Mouse (Mus musculus): ENCODE measurements around the gene Phldb2.

Gene Phldb2

GRCm38 (mm10) chr16:45798591-45798990, 154.8 kb downstream of the Phldb2 start:
- in situ Hi-C loops (cut with MboI, MseI) = no loop called here

DNA sequence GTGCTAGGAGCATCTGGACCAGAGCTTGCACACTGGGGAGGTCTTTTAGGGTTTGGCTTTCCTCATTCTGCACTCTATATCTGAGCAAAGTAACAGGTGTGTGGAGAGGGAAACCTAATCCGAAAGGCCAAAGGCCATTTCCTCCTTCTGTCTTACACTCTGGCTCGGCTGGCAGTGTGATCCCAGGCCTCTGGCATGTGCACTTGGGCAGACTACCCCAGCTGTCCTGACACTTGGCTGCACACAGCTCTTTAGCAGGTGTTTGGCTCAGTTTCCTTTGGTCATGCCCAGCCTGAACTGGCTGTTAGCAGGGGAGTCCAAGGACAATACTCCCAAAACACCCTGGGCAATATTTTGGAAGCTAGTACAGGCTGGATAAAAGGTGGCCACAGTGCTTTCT, 156.6 kb downstream of the Phldb2 start:
- in situ Hi-C loops (cut with MboI, MseI) = no loop called here

- in situ Hi-C loops (cut with MboI, MseI) = no loop called here
Observed at GRCm38 (mm10) chr16:45795188-45795693, 158.2 kb downstream of the Phldb2 start.

- in situ Hi-C loops (cut with MboI, MseI) = no loop called here
Observed at GRCm38 (mm10) chr16:45792781-45793180, 160.6 kb downstream of the Phldb2 start.

- in situ Hi-C loops (cut with MboI, MseI) = no loop called here
Observed at GRCm38 (mm10) chr16:45791286-45791685, 162.1 kb downstream of the Phldb2 start.

DNA sequence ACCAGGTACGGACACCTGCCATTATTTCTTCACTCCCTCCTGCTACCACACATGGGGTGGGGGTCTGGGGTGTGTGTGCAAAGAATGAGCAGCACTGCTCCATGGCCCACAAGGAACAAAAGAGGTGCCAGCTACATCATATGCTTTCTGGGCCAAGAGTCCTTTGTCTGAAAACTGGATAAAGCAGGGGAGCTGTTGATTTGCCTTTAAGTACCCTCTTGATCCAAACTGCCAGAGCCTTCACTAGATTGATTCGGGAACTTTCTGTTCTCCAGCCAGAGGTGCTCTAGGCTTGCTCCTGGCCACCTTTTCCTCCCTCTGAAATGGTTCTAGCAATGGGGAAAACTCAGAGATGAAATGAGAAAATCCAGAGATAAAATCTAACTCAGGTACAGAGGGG, 164.1 kb downstream of the Phldb2 start:
- in situ Hi-C loops (cut with MboI, MseI) = no loop called here

DNA sequence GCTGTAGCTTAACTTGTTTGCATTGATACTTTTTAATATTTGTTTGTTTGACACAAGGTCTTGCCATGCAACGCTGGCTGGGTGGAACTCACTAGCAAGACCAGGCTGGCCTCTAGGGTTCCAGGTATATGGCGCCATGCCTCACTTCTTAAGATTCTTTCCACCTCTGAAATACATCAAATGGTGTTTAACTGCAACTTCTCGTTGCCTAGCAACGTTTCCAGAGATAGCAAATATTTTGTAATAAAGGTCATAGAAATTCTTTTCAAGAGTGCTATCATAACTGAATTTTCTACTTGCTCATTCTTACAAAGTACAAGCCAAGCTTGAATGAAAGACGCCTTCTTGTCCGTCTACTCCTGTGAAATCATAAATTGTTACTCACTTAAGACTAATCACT, 165.7 kb downstream of the Phldb2 start:
- in situ Hi-C loops (cut with MboI, MseI) = no loop called here

DNA sequence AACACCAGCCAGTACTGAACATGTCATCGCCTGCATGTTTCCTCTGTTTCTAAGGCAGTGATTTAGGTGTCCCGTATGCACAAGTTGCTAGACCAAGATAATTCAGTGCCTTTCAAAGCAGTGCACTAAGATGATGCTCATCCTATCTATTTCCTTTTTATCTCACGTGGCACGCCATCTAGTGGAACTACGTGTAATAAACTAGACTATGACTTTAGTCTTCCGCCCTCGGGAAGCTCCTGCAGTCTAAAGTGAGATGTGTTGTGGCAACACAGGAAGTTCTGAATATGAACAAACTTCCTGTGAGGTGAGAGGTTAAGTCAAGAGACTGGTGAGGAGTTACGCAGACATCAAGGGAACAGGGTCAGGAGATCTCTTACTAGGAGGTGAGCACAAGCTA, 166.8 kb downstream of the Phldb2 start:
- in situ Hi-C loops (cut with MboI, MseI) = no loop called here

GRCm38 (mm10) chr16:45780001-45780400, 173.4 kb downstream of the Phldb2 start:
- in situ Hi-C loops (cut with MboI, MseI) = no loop called here

- in situ Hi-C loops (cut with MboI, MseI) = loop anchor here (25.0 kb wide), 1 partner anchor 187 kb away; the partner anchor contains the start of gene Phldb2
Observed at GRCm38 (mm10) chr16:45774813-45775212, 178.6 kb downstream of the Phldb2 start.

DNA sequence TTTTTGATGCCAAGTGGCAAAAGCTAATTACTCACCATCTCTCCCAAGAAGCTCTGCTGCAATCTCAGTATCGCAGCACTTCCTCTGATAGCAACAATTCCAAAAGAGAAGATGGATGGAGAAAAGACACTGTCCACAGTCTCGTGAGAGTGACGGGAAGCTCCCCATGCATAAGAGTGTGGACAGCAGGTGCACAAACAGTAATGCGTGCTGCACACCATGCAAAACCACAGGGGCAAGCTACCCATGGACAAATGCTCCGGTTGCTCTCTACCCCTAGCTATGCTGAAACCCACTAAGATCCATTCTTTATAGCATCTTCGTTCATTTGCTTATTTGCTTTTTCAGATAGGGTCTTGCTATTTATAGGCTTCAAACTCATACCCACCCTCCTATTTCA, 182.5 kb downstream of the Phldb2 start:
- in situ Hi-C loops (cut with MboI, MseI) = loop anchor here (25.0 kb wide), 1 partner anchor 191 kb away; the partner anchor contains the start of gene Phldb2

DNA sequence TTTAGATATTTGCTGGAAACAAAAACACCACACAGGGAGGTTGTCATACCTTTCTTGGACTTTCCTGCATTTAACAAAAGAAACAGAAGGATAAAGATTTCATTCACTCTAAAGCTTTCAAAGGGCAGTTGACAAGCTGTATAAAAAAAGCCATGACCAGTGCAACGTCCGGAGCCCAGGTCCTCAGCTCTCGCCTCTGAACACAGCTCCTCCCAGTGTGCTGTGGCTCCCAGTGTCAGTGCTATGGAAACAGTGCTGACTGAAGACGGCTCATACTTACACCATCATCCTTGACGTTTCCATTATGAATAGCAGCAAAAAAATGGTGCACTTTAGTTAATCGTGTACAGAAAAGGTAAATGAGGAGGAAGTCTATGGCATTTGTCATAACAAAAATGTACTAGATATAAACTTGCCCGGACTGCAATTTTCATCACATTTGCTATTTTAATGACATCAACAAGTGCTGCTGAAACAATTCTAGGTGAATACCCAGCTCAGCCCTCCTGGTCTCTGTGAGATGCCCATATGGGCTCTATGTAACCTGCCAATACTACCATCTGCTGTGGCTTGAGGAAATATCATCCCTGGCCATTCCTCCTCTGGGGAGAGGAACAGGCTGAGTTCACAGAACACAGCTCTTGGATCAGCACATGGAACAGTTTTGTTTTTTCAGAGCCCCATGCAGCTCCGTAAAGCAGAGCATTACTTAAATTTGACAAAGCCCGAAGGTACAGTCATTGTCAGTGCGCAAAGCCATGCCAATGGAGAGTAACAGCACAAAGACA, 185.4 kb downstream of the Phldb2 start:
- in situ Hi-C loops (cut with MboI, MseI) = loop anchor here (25.0 kb wide), 1 partner anchor 194 kb away; the partner anchor contains the start of gene Phldb2

DNA sequence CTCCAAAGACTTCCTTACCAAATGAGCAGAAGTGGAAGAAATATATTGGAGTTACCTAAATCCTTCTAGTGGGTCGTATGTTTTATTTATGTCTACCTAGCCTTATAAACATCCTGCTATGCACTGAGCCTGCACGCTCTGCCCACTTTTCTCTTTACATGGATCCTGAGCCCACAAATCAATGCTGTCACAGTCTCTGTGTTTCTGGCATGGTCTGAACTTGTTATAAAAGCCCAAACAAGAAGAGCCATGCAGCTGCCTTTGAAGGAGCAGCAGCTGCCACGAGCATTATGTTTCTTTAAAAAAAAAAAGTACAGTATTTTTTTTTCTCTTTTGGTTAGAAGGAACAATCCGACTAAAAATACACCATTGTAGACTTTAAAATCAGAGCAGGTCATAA, 186.0 kb downstream of the Phldb2 start:
- in situ Hi-C loops (cut with MboI, MseI) = loop anchor here (25.0 kb wide), 1 partner anchor 195 kb away; the partner anchor contains the start of gene Phldb2

DNA sequence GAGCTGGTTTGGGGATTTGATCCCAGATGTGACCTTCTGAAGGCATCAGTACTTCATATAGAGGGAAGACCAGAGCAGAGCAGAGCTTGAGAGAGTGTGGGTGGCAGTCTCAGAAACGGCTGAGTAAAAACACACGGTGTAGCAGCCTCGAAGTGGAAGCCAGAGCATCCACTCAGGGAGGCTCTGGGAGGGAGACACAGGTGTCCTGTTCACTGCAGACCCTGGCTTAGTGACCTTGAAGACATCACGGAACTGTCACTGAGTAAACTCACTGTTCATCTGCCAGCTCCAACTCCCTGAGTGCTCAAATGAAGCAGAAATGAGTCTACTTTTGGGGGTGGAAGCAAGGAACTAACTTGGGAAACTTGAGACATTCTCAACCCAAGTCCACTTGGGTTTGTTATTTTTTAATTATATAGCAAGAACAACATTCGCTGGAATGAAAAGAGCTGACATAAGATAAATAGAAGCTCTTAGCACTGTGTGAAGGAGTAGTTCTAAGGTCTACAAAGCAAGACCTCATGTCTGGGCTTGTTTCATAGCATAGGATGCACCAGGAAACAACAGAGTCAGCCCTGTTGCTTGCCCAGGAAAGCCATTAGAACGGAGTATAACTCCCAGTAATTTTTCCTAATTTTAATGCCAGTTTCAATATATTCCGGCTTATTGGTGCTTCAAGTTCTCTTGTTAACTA, 187.4 kb downstream of the Phldb2 start:
- in situ Hi-C loops (cut with MboI, MseI) = loop anchor here (25.0 kb wide), 1 partner anchor 196 kb away; the partner anchor contains the start of gene Phldb2

- in situ Hi-C loops (cut with MboI, MseI) = loop anchor here (25.0 kb wide), 1 partner anchor 197 kb away; the partner anchor contains the start of gene Phldb2
Observed at GRCm38 (mm10) chr16:45765102-45765501, 188.3 kb downstream of the Phldb2 start.

DNA sequence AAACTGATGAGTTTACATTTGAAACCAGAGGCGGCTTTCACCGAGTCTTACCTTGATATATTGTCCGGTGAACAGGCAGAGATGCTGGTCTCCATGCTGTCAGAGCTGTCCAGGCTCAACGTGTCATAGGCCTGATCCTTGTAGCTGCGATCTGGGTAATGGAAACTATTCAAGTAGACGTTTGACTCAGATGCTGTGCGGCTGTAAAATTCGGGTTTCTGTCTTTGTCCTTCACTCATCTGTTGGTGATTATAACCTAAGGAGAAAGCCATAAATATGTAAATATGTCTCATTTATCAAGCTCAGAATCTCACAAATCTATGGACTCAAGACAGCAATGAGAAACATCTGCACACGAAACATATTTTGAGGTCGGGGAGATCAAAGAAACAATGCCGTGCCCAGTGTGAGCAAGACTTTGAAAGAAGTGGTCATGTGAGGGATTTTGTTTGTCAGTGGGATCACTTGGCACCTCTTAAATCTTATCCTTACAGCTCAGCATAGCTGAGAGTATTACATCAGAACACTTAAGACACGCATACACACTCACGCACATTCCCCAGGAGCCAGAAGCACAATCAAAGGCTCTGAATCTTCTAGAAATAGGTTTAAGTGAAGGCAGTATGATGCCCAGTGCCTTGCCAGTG, 190.4 kb downstream of the Phldb2 start:
- in situ Hi-C loops (cut with MboI, MseI) = loop anchor here (25.0 kb wide), 1 partner anchor 199 kb away; the partner anchor contains the start of gene Phldb2

GRCm38 (mm10) chr16:45761425-45761824, 192.0 kb downstream of the Phldb2 start:
- in situ Hi-C loops (cut with MboI, MseI) = loop anchor here (25.0 kb wide), 1 partner anchor 201 kb away; the partner anchor contains the start of gene Phldb2

DNA sequence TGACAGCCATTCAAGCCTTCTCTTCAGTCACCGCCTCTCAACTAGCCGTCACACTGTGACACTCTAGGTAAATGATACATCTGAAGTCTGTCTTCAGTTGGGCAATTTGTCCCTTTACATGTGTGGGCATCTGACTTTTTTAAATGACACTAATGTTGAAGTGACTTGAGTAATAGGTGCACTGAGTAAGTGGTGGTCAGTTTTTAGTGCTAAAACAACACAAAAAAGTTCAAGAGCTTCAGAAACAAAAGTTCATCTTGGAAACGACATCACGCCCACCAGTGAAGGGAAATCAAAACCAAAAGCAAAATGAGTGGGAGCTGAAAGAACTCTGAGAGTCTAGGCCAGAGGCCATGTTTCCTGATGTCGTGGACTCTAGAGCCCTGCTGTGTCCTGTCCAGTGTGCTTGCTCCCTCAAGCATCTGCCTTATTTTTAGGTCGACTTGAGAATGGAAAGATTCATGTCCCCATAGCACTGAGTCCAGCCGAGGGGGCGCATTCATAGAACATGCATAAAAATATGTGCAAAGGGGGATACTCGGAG, 194.6 kb downstream of the Phldb2 start:
- in situ Hi-C loops (cut with MboI, MseI) = loop anchor here (25.0 kb wide), 1 partner anchor 204 kb away; the partner anchor contains the start of gene Phldb2

DNA sequence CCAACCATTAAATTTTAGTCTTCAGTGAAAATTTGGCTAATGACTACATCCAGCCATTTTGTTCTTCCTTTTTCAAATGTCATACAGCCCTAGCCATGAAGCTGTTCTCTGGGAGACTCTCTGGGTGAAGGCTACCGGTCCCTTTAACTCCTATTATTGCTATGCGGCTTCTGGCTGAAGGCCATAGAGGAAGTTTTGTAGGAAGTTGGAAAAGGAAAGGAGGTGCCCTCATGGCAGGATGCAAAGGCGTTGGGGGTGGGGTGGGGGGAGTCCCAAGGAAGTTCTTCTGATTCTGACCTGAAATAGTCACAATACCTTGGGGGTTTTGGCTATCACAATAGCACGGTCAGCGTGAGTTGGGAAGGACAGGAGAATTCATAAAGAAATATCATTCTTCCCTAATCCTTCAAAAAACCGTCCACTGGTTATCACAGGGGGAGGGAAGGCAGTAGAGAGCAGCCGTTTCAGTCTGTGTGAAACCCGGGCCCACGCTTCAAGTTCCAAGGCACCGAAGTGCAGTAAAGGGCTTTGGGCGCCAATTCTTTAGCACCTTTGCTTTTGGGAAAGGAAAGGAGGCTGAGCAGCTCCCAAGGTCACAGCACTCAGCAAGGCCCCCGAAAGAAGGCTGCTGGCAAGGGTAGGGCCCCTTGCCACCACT, 195.8 kb downstream of the Phldb2 start:
- in situ Hi-C loops (cut with MboI, MseI) = loop anchor here (25.0 kb wide), 1 partner anchor 205 kb away; the partner anchor contains the start of gene Phldb2

- in situ Hi-C loops (cut with MboI, MseI) = loop anchor here (25.0 kb wide), 1 partner anchor 205 kb away; the partner anchor contains the start of gene Phldb2
Observed at GRCm38 (mm10) chr16:45756855-45757254, 196.5 kb downstream of the Phldb2 start.
